Mouse (Mus musculus) gastrocnemius, postnatal 10 days (tissue): Measurements from ENCODE around the gene Olfr955. TPM values are rescaled to one million over a fixed set of nuclear protein-coding genes. Genes with fewer than 3 reads are reported as not detected.
A peak's percentile ranks its signal among the peaks of the same experiment; 100 is the strongest.

Source experiments
- DNase-seq: peaks from one replicate; pipeline ENCODE4 v3.0.0; 2021; ENCODE audit warnings: mixed read lengths
- long read RNA-seq, 2 experiments: library from polyadenylated mRNA; stranded (forward); transcript quantifications; one replicate each; pipeline ENCODE4 v2.0.0; 2021
- total RNA-seq, 2 experiments: library from RNA; stranded (reverse); gene quantifications; 2 replicates each; pipeline ENCODE4 v1.2.3; 2021

Gene Olfr955
- total RNA-seq: not detected
- long read RNA-seq, experiment 1: 0 reads
- long read RNA-seq, experiment 2: 0 reads

DNA sequence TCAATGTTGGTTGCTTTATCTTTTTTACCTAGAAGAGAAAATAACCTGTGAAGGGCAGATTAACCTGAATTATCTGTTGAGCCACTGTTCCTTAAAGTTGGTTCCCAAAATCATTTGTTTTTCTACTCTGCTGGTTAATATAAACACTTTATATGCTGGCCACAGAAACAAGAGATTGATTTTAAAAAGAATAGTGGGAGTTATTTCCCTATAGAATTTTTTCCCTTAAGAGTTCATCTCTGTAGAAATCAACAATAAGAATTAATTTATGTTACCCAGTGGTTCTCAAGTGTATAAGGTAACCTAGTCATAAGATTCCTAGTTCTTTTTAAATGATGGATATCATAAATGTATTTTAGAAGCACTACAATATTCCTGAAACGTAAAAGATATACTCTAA is at the start of gene Olfr955:
Gene Olfr955, minus strand, starts transcription at position 101 of the 400 bp plus-strand sequence.
- DNase-seq: no peak

GRCm38 (mm10) chr9:39518595-39518994 is 46.9 kb upstream of the Olfr955 start:
- no peak for DNase-seq

DNA sequence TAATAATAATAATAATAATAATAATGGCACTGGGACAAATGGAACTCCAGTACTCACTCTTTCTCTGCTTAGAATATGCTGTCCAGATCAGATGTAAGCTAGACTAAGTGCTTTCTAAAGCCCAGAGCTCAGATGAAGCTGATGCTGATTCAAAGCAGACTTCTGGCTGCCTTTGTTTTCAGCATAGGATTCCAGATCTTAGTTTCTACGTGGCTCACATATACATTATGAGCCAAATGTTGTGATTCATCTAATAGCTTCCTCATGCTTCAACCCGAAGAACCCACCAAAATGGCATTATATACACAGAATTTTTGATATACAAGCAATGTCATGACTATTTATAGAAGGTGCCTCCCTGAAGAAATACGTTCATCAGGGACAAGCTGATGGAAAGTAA is 43.8 kb upstream of the Olfr955 start, which contains the start of gene Olfr957:
Gene Olfr957, minus strand, starts transcription at position 279 of the 400 bp plus-strand sequence.
- no peak for DNase-seq

- no peak for DNase-seq
Observed at GRCm38 (mm10) chr9:39509412-39509811, 37.7 kb upstream of the Olfr955 start.

DNA sequence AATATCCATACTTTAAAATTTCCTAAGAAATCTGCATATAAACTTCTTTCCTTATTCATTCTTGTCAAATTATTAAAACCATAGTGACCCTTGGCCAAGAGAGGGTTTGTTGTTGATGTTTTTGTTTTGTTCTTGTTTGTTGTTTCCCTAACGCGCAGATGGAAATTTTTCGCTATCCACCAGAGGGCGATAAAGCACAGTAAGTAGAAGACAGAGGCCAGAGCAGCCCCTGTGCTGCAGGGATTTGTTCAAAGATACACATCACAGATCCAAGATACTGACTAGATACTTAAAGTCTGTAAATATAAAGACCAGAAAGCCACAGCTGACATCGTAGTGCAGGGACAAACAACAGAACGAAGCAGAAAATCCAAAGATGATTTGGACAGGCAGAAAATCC is 37.3 kb upstream of the Olfr955 start:
- DNase-seq: peak; percentile 63

DNA sequence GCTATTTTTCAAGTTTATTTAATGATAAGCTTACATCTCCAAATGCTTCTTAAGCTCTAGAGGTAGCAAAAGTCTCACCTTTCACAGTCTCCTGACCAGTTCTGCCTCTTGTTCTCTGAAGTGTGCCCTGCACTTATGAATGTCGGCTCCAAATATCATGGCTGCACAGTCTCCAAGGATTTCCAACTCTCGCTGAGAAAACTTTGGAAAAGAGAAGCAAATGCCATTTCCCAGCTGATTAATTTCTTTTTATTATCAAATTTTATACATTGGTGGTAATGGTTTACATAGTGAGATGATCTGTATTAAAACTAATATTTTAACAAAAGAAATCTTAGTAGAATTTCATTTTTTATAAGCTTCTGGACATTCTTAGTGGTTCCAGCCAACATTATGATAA is 22.2 kb upstream of the Olfr955 start, which contains the start of gene Olfr44:
Gene Olfr44, minus strand, starts transcription at position 101 of the 400 bp plus-strand sequence.
- no peak for DNase-seq

- no peak for DNase-seq
Observed at GRCm38 (mm10) chr9:39456401-39456800, 15.3 kb downstream of the Olfr955 start, which contains the start of gene Olfr954. TSS of gene Olfr954 (plus strand) at chr9:39456701.

DNA sequence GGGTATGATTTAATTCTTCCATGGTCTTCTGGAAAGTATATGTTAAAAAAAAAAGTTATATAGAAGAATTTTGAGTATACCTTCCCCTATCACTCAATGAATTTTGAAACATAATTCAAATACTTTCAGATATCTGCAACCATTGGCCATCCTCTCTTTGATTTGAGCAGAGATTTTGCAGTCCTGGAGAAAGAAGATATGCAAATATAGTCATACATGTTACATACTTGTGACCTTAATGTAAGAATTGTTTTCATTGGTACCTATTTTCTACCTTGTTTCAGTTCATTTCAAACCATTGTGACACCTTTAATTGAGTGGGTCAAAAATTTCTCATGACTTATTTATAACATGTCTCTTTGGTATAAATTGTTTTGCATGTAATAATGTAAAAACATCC is 44.7 kb downstream of the Olfr955 start, which contains the start of gene Olfr952:
Gene Olfr952, minus strand, starts transcription at position 101 of the 400 bp plus-strand sequence.
- DNase-seq: no peak

Other genes starting within 250 kb of the Olfr955 start
- gene Olfr1537, start 221.9 kb downstream of the Olfr955 start, total RNA-seq: not detected
- not detected for gene Olfr945, start 195.1 kb downstream of the Olfr955 start, total RNA-seq
- gene Olfr948, start 145.9 kb downstream of the Olfr955 start, total RNA-seq: not detected
- gene Olfr951, start 84.5 kb downstream of the Olfr955 start, total RNA-seq: not detected
- gene Olfr952, start 44.8 kb downstream of the Olfr955 start, total RNA-seq: not detected
- not detected for gene Olfr954, start 15.2 kb downstream of the Olfr955 start, total RNA-seq
- not detected for gene Olfr44, start 22.1 kb upstream of the Olfr955 start, total RNA-seq
- gene Olfr957, start 43.9 kb upstream of the Olfr955 start, total RNA-seq: not detected
- not detected for gene Olfr958, start 82.1 kb upstream of the Olfr955 start, total RNA-seq
- gene Olfr959, start 103.6 kb upstream of the Olfr955 start, total RNA-seq: not detected
- gene AW551984, start 132.5 kb upstream of the Olfr955 start, total RNA-seq: 100 to 1,000 TPM; 113 to 117 TPM
- not detected for gene Olfr148, start 138.7 kb upstream of the Olfr955 start, total RNA-seq
- not detected for gene Olfr960, start 149.4 kb upstream of the Olfr955 start, total RNA-seq
- gene Olfr961, start 173.1 kb upstream of the Olfr955 start, total RNA-seq: not detected
- gene Olfr963, start 195.3 kb upstream of the Olfr955 start, total RNA-seq: not detected
- not detected for gene Olfr149, start 235.2 kb upstream of the Olfr955 start, total RNA-seq
- not detected for gene Olfr965, start 239.4 kb upstream of the Olfr955 start, total RNA-seq